Mouse (Mus musculus) layer of hippocampus, postnatal 36 days (tissue): ENCODE measurements around the gene Prok1. TPM values are rescaled to one million over a fixed set of nuclear protein-coding genes. Genes with fewer than 3 reads are reported as not detected.

Source experiments
- DNase-seq, 2 experiments: peaks; one replicate each; pipeline ENCODE4 v3.0.0; 2022
- total RNA-seq, 2 experiments: library from RNA; stranded (reverse); gene quantifications; 2 replicates each; pipeline ENCODE4 v1.2.3; 2021

The Prok1 gene
- total RNA-seq, result not detected

GRCm38 (mm10) chr3:107239607-107240006 lies at the start of gene Prok1:
Gene Prok1, minus strand, starts transcription at chr3:107239707.
- DNase-seq, result no peak

GRCm38 (mm10) chr3:107287346-107287745 lies 47.8 kb upstream of the Prok1 start:
- no peak for DNase-seq

- DNase-seq, result no peak
Measured at GRCm38 (mm10) chr3:107286123-107286522, 46.6 kb upstream of the Prok1 start.

- peak; percentile 90 to 91 for DNase-seq
Measured at GRCm38 (mm10) chr3:107278479-107279269, 39.2 kb upstream of the Prok1 start, which contains the start of gene Lamtor5. Gene Lamtor5, plus strand, starts transcription at chr3:107278858.

- no peak for DNase-seq
Measured at GRCm38 (mm10) chr3:107276626-107277025, 37.1 kb upstream of the Prok1 start.

- DNase-seq, result no peak
Measured at GRCm38 (mm10) chr3:107275996-107276395, 36.5 kb upstream of the Prok1 start.

- DNase-seq, result no peak
Measured at GRCm38 (mm10) chr3:107275351-107275750, 35.8 kb upstream of the Prok1 start.

GRCm38 (mm10) chr3:107273820-107274219 lies 34.3 kb upstream of the Prok1 start:
- DNase-seq, result peak; percentile 64 to 65

- DNase-seq, result no peak
Measured at GRCm38 (mm10) chr3:107272433-107272832, 32.9 kb upstream of the Prok1 start.

- no peak for DNase-seq
Measured at GRCm38 (mm10) chr3:107266814-107267345, 27.4 kb upstream of the Prok1 start.

- DNase-seq, result peak in 1 of 2 experiments; percentile 13
Measured at GRCm38 (mm10) chr3:107261851-107262165, 22.3 kb upstream of the Prok1 start.

GRCm38 (mm10) chr3:107260956-107261850 lies 21.7 kb upstream of the Prok1 start:
- DNase-seq, result peak in 1 of 2 experiments; percentile 30

- no peak for DNase-seq
Measured at GRCm38 (mm10) chr3:107257924-107258323, 18.4 kb upstream of the Prok1 start.

GRCm38 (mm10) chr3:107256724-107257123 lies 17.2 kb upstream of the Prok1 start:
- DNase-seq, result no peak

- DNase-seq, result no peak
Measured at GRCm38 (mm10) chr3:107255992-107256391, 16.5 kb upstream of the Prok1 start.

- DNase-seq, result no peak
Measured at GRCm38 (mm10) chr3:107253925-107254324, 14.4 kb upstream of the Prok1 start.

- DNase-seq, result no peak
Measured at GRCm38 (mm10) chr3:107252035-107252434, 12.5 kb upstream of the Prok1 start.

- DNase-seq, result no peak
Measured at GRCm38 (mm10) chr3:107250320-107250719, 10.8 kb upstream of the Prok1 start.

GRCm38 (mm10) chr3:107249042-107249441 lies 9.5 kb upstream of the Prok1 start:
- no peak for DNase-seq

GRCm38 (mm10) chr3:107246876-107247275 lies 7.4 kb upstream of the Prok1 start:
- no peak for DNase-seq

GRCm38 (mm10) chr3:107241389-107242094 lies 2.0 kb upstream of the Prok1 start:
- DNase-seq, result no peak

GRCm38 (mm10) chr3:107238471-107238980 lies 981 bp downstream of the Prok1 start:
- DNase-seq, result no peak
